Mouse (Mus musculus) MEL (cell line): ENCODE results near the gene Rbm5. TPM values are rescaled to one million over a fixed set of nuclear protein-coding genes. Genes with fewer than 3 reads are reported as not detected.

Experiments
- DNase-seq: peaks from one replicate; pipeline ENCODE4 v3.0.0; 2011; ENCODE audit warnings: low read depth, low spot score
- H3K27ac ChIP-seq: 2 replicates; pipeline ENCODE4 v1.5.1; 2012; ENCODE audit warnings: low read depth, mild to moderate bottlenecking, control low read depth, low read length, moderate library complexity; ENCODE audit not compliant: control insufficient read depth
- H3K27me3 ChIP-seq, 2 experiments: fragments of 150-350 bp in 1 of 2; sonication (generic) in 1 of 2; 2 replicates each; pipeline ENCODE4 v1.6.1; 2012; ENCODE audit warnings: low read length in 2 of 2, mild to moderate bottlenecking in 2 of 2, improper control_type of control experiment in 1 of 2, moderate library complexity in 1 of 2; ENCODE audit not compliant: insufficient read depth in 2 of 2, control insufficient read depth in 1 of 2
- H3K36me3 ChIP-seq, 2 experiments: 2 replicates each; pipeline ENCODE4 v1.6.1; 2012 to 2014; ENCODE audit warnings: low read length in 2 of 2, improper control_type of control experiment in 1 of 2, inconsistent platforms in 1 of 2, mild to moderate bottlenecking in 1 of 2; ENCODE audit not compliant: insufficient read depth in 2 of 2, control insufficient read depth in 1 of 2
- H3K4me1 ChIP-seq, 2 experiments: fragments of 150-350 bp in 1 of 2; sonication (generic) in 1 of 2; 2 replicates each; pipeline ENCODE4 v1.6.1; 2012; ENCODE audit warnings: low read length in 2 of 2, improper control_type of control experiment in 1 of 2, mild to moderate bottlenecking in 1 of 2; ENCODE audit not compliant: insufficient read depth in 2 of 2, control insufficient read depth in 1 of 2
- H3K4me3 ChIP-seq, 2 experiments: fragments of 150-350 bp in 1 of 2; sonication (generic) in 1 of 2; 2 replicates each; pipeline ENCODE4 v1.5.1; 2012; ENCODE audit warnings: low read depth in 2 of 2, low read length in 2 of 2, mild to moderate bottlenecking in 2 of 2, moderate library complexity in 2 of 2, control low read depth in 1 of 2, improper control_type of control experiment in 1 of 2; ENCODE audit not compliant: control insufficient read depth in 1 of 2, insufficient read depth in 1 of 2
- H3K79me2 ChIP-seq: 2 replicates; pipeline ENCODE4 v1.6.1; 2012; ENCODE audit warnings: mild to moderate bottlenecking, low read length, moderate library complexity; ENCODE audit not compliant: control insufficient read depth, poor library complexity, insufficient read depth
- H3K9ac ChIP-seq: 2 replicates; pipeline ENCODE4 v1.6.1; 2012; ENCODE audit warnings: low read depth, mild to moderate bottlenecking, control low read depth, low read length, moderate library complexity; ENCODE audit not compliant: control insufficient read depth, poor library complexity, severe bottlenecking
- H3K9me3 ChIP-seq: fragments of 150-350 bp; sonication (generic); replicated peaks from 2 replicates; pipeline ENCODE4 v1.6.1; 2012; ENCODE audit warnings: mild to moderate bottlenecking, low read length, improper control_type of control experiment, moderate library complexity; ENCODE audit not compliant: insufficient read depth
- BHLHE40 ChIP-seq: IDR thresholded peaks from 2 replicates; pipeline ENCODE4 v1.6.1; 2012; ENCODE audit warnings: low read depth, mild to moderate bottlenecking, inconsistent platforms, low read length, improper control_type of control experiment, borderline replicate concordance
- CHD1 ChIP-seq: IDR thresholded peaks from 2 replicates; pipeline ENCODE4 v1.6.1; 2012; ENCODE audit warnings: low read depth, mild to moderate bottlenecking, inconsistent platforms, low read length, improper control_type of control experiment
- CHD2 ChIP-seq: IDR thresholded peaks from 2 replicates; pipeline ENCODE4 v1.6.1; 2011; ENCODE audit warnings: low read length, improper control_type of control experiment
- E2F4 ChIP-seq: IDR thresholded peaks from 2 replicates; pipeline ENCODE4 v1.6.1; 2011; ENCODE audit warnings: low read depth, low read length, improper control_type of control experiment, borderline replicate concordance
- ELF1 ChIP-seq: IDR thresholded peaks from 2 replicates; pipeline ENCODE4 v1.6.1; 2014; ENCODE audit warnings: low read depth, mild to moderate bottlenecking, inconsistent platforms, low read length, improper control_type of control experiment, moderate library complexity
- EP300 ChIP-seq, 2 experiments: IDR thresholded peaks; 2 replicates each; pipeline ENCODE4 v1.6.1; 2011; ENCODE audit warnings: improper control_type of control experiment in 2 of 2, low read length in 2 of 2, low read depth in 1 of 2, mild to moderate bottlenecking in 1 of 2
- ETS1 ChIP-seq: IDR thresholded peaks from 2 replicates; pipeline ENCODE4 v1.6.1; 2012; ENCODE audit warnings: low read depth, mild to moderate bottlenecking, inconsistent platforms, low read length, improper control_type of control experiment, moderate library complexity
- GABPA ChIP-seq: IDR thresholded peaks from 2 replicates; pipeline ENCODE4 v1.6.1; 2012; ENCODE audit warnings: low read depth, mild to moderate bottlenecking, inconsistent platforms, low read length, improper control_type of control experiment, moderate library complexity
- MAX ChIP-seq: IDR thresholded peaks from 2 replicates; pipeline ENCODE4 v1.6.1; 2011; ENCODE audit warnings: low read length, improper control_type of control experiment
- MAZ ChIP-seq: IDR thresholded peaks from 2 replicates; pipeline ENCODE4 v1.6.1; 2012; ENCODE audit warnings: low read depth, mild to moderate bottlenecking, inconsistent platforms, low read length, improper control_type of control experiment
- MEF2A ChIP-seq: IDR thresholded peaks from 2 replicates; pipeline ENCODE4 v1.6.1; 2014; ENCODE audit warnings: low read depth, mild to moderate bottlenecking, inconsistent platforms, low read length, improper control_type of control experiment; ENCODE audit not compliant: poor library complexity, insufficient replicate concordance, severe bottlenecking; ENCODE audit errors: extremely low read depth
- MXI1 ChIP-seq: IDR thresholded peaks from 2 replicates; pipeline ENCODE4 v1.6.1; 2011; ENCODE audit warnings: mild to moderate bottlenecking, low read depth, low read length, improper control_type of control experiment
- MYB ChIP-seq: IDR thresholded peaks from 2 replicates; pipeline ENCODE4 v1.6.1; 2011; ENCODE audit warnings: mild to moderate bottlenecking, low read depth, low read length, improper control_type of control experiment
- MYC ChIP-seq: IDR thresholded peaks from 2 replicates; pipeline ENCODE4 v1.6.1; 2011; ENCODE audit warnings: low read depth, mild to moderate bottlenecking, low read length, improper control_type of control experiment, moderate library complexity
- NELFE ChIP-seq: IDR thresholded peaks from 2 replicates; pipeline ENCODE4 v1.6.1; 2011; ENCODE audit warnings: low read depth, low read length, improper control_type of control experiment
- POLR2A ChIP-seq, 2 experiments: IDR thresholded peaks; 2 replicates each; pipeline ENCODE4 v1.6.1; 2011 to 2012; ENCODE audit warnings: low read length in 2 of 2, mild to moderate bottlenecking in 2 of 2, control low read depth in 1 of 2, improper control_type of control experiment in 1 of 2, low read depth in 1 of 2, moderate library complexity in 1 of 2; ENCODE audit not compliant: control insufficient read depth in 1 of 2, insufficient read depth in 1 of 2, poor library complexity in 1 of 2
- POLR2AphosphoS5 ChIP-seq: IDR thresholded peaks from 2 replicates; pipeline ENCODE4 v1.6.1; 2012; ENCODE audit warnings: low read depth, borderline replicate concordance, mild to moderate bottlenecking, inconsistent platforms, low read length, moderate library complexity, mixed read lengths
- RAD21 ChIP-seq: IDR thresholded peaks from 2 replicates; pipeline ENCODE4 v1.6.1; 2011; ENCODE audit warnings: mild to moderate bottlenecking, low read depth, low read length, improper control_type of control experiment
- TBP ChIP-seq: IDR thresholded peaks from 2 replicates; pipeline ENCODE4 v1.8.0; 2011; ENCODE audit warnings: low read depth, low read length, improper control_type of control experiment
- UBTF ChIP-seq: IDR thresholded peaks from 2 replicates; pipeline ENCODE4 v1.6.1; 2012; ENCODE audit warnings: low read depth, mild to moderate bottlenecking, inconsistent platforms, low read length, improper control_type of control experiment, moderate library complexity, borderline replicate concordance; ENCODE audit not compliant: insufficient read depth
- USF1 ChIP-seq: IDR thresholded peaks from 2 replicates; pipeline ENCODE4 v1.6.1; 2014; ENCODE audit warnings: low read depth, mild to moderate bottlenecking, inconsistent platforms, low read length, improper control_type of control experiment, moderate library complexity
- ZKSCAN1 ChIP-seq: IDR thresholded peaks from 2 replicates; pipeline ENCODE4 v1.6.1; 2012; ENCODE audit warnings: low read depth, mild to moderate bottlenecking, inconsistent platforms, low read length, improper control_type of control experiment, moderate library complexity
- ZMIZ1 ChIP-seq: IDR thresholded peaks from 2 replicates; pipeline ENCODE4 v1.6.1; 2012; ENCODE audit warnings: low read depth, mild to moderate bottlenecking, inconsistent platforms, low read length, improper control_type of control experiment, moderate library complexity
- ZNF384 ChIP-seq: IDR thresholded peaks from 2 replicates; pipeline ENCODE4 v1.6.1; 2012; ENCODE audit warnings: low read depth, mild to moderate bottlenecking, inconsistent platforms, low read length, improper control_type of control experiment
- polyA plus RNA-seq, 2 experiments: library from polyadenylated mRNA; stranded (reverse) in 1 of 2; unstranded in 1 of 2; fragments of >175 nt in 1 of 2; fragments of >200 nt in 1 of 2; gene quantifications; 2 replicates each; pipeline versions ENCODE4 v1.2.1 to v1.2.4; 2012; ENCODE audit warnings: low replicate concordance in 2 of 2, low read depth in 1 of 2; ENCODE audit not compliant: insufficient read length in 2 of 2, insufficient read depth in 1 of 2, missing spikeins in 1 of 2
- total RNA-seq: library from RNA; depleted of rRNA; stranded (reverse); fragments of 300-350 nt; gene quantifications from 2 replicates; pipeline ENCODE4 v1.2.3, GENCODE M21; 2012

The Rbm5 gene
- total and polyA plus RNA-seq, 3 experiments, result 80.2 to 143 (median 125) TPM

DNA sequence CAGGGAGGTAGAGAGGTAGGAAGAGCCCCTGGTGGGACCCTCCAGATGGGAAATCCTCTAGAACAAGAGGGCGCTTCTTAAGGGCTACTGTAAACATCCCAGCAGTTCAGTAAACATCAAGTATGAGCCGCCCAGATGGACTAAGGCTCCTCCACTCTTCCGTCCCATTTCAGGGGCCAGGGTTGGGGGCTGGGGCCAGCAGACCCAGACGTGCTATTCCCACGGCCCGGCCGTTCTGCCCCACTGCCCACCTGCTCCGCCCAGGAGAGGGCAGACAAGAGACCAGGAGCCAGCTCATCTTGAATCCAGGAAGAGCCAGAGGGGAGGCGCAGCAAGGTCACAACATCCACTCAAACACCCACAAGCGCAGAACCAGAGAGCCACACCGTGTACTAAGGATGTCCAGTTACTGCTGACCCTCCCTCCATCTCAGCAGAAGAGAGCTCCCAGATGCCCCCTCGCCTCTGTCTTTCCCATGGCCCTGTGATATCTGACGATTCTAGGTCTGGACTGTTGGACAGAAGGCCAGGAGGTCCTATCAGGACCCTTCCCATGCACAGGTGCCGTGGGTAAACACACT, 72.1 kb downstream of the Rbm5 start:
- no peak overlapping the region for H3K4me3 ChIP-seq
- H3K9me3 ChIP-seq, result no peaks in the 10 kb centered on the region
- H3K79me2 ChIP-seq, result no peaks in the 10 kb centered on the region
- H3K27me3 ChIP-seq, result peaks cover 9 to 10% of the 10 kb centered on the region in 2 experiments; a peak in 3 of 4 replicates
- no peaks in the 10 kb centered on the region for H3K36me3 ChIP-seq
- no peak for TF ChIP-seq POLR2AphosphoS5
- TF ChIP-seq MXI1, result no peak
- no peak for TF ChIP-seq MYB
- no peak for TF ChIP-seq CHD1
- TF ChIP-seq USF1, result no peak
- no peaks in the 10 kb centered on the region for H3K4me1 ChIP-seq
- H3K27ac ChIP-seq, result no peak overlapping the region
- DNase-seq, result no peak
- H3K9ac ChIP-seq, result no peak overlapping the region

DNA sequence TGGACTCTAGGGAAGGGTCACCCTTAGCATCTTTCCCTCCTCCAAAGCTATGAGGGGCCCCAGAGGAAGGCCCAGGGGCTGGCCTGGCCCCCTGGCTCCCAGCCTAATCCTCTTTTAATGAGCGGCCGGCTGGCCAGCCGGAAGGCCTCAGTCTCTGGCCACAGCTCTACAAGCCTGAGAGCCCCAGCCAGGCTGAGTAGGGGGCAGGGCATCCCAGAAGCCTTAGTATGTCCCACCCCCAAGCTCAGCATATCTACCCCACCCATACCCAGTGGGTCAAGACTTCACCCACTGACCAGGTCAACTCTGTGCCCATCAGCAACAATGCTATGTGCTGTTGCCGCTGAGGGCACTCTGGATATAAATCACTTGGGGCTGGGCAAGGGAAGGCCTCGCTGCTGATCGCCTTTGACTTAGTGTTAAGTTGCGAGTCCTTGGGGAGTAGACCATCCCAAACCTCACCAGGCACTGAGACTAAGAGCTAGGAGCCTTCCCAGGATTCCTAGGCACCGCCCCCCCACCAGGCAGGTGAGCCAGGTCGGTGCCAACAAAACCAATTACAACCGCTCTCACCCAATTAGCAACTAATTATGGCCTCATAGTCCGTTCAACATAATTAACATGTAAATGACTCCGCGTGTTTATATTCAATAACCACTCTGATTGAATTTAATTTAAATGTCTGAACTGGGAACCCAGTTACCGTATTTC, 72.8 kb downstream of the Rbm5 start:
- no peak overlapping the region for H3K9ac ChIP-seq
- DNase-seq, result no peak
- TF ChIP-seq POLR2A (IDR thresholded peaks at IDR 0.05; ENCODE audit: control insufficient read depth in 1 of 2, insufficient read depth in 1 of 2, low read depth in 1 of 2, low read length in 2 of 2, poor library complexity in 1 of 2) (no peak), MAX (no peak), RAD21 (no peak), MYC (no peak), E2F4 (no peak), ETS1 (no peak), USF1 (no peak), NELFE (no peak)
- no peaks in the 10 kb centered on the region for H3K36me3 ChIP-seq
- no peak overlapping the region for H3K4me3 ChIP-seq
- no peaks in the 10 kb centered on the region for H3K79me2 ChIP-seq
- peaks cover 9 to 10% of the 10 kb centered on the region in 2 experiments; a peak in 3 of 4 replicates for H3K27me3 ChIP-seq
- H3K9me3 ChIP-seq, result no peaks in the 10 kb centered on the region
- no peak overlapping the region for H3K27ac ChIP-seq
- H3K4me1 ChIP-seq, result no peaks in the 10 kb centered on the region

DNA sequence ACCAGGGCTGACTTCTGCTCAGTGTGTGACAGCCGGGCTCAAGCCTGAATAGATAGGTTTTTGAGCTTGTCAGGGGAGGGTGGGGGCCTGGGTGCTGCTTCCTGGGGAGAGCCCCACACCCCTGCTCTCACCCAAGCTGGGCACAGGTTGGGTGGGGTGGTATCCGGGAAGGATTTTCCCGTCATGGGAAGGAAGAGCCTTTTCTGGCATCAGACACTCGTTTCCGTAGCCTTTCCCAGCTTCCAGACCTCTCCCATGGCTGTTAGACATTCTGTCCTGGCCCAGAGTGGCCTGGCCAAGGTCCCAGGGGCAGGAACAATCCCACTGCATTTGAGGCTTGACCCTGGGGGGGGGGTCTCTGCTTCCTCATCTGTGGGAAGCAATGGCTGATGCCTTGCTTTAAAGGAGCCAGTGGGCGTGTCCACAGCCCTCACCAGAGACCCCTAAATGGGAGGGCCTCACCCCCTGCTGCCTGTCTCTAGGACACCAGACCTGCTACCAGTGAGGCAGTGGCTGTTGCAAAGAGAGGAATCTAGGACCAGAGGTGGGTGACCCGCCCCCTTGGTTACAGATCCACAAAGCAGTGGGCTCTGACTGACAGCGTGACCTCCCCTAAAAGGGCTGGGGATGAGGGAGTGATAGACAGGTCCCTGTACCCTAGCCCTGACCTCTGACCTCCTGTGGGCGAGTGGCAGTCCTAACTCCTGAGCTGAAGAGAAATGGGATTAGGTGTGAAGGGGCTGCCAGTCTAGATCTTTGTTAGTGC, 73.8 kb downstream of the Rbm5 start:
- no peak overlapping the region for H3K4me3 ChIP-seq
- H3K36me3 ChIP-seq, result no peaks in the 10 kb centered on the region
- H3K27me3 ChIP-seq, result peaks cover 9 to 10% of the 10 kb centered on the region in 2 experiments; a peak in 3 of 4 replicates
- DNase-seq, result no peak
- H3K27ac ChIP-seq, result no peak overlapping the region
- no peaks in the 10 kb centered on the region for H3K4me1 ChIP-seq
- no peak overlapping the region for H3K9ac ChIP-seq
- H3K79me2 ChIP-seq, result no peaks in the 10 kb centered on the region
- no peaks in the 10 kb centered on the region for H3K9me3 ChIP-seq
- TF ChIP-seq MXI1 (no peak), ZNF384 (no peak), MEF2A (no peak), ZMIZ1 (no peak), GABPA (no peak), MAZ (no peak), BHLHE40 (no peak), EP300 (IDR thresholded peaks at IDR 0.05; ENCODE audit: low read depth in 1 of 2, low read length in 2 of 2) (no peak), MYB (no peak), CHD2 (no peak), UBTF (no peak), ELF1 (no peak), ZKSCAN1 (no peak), TBP (no peak)
